ENCODE assay signal across 9 mouse cellular contexts in the genomic region with DNA sequence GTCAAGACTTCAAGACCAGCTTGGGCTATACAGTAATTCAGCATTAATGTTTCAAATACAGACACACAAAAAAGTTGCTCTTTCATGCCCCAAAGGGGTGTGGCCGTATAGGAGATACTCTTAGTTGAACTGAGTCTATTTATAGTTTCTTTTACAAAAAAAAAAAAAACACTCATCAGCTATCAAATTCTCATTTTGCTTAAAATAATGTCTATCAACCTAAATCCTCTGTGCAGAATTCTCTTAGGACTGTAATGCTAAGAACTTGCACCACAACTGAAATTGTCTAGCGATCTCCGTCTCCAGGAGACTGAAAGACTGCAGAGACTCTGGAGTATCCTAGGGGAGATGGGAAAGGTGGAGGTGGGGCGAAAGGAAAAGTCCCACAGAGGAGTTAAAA. TPM values are rescaled to one million over a fixed set of nuclear protein-coding genes. Genes with fewer than 3 reads are reported as not detected.
DNase-seq lines count a peak whose midpoint lies in the region; ATAC-seq and TF ChIP-seq lines count a peak whose summit lies in the region.
"Had no signal": no experiment of that assay in that cellular context is flagged by ENCODE, and none has a peak within 500 bp of the region (broad histone marks: within the 10 kb centered on the region; RNA-seq: fewer than 3 reads in every experiment).

No protein-coding gene starts in this region.

- H3K27ac ChIP-seq in heart, embryonic 11.5 days (ENCODE audit: low read depth, low read length) = no peak overlapping the region
- H3K27ac ChIP-seq in forebrain, embryonic 14.5 days (ENCODE audit: low read depth, low read length) = no peak overlapping the region
- peak overlapping the region; percentile 78 for H3K27ac ChIP-seq in liver, embryonic 15.5 days (replicated peaks)

- H3K36me3 ChIP-seq in heart, embryonic 11.5 days (ENCODE audit: control insufficient read depth, insufficient read depth, low read length) = no peaks in the 10 kb centered on the region
- H3K36me3 ChIP-seq in E14TG2a.4 (ENCODE audit: insufficient read depth, low read length) = peaks cover 16% of the 10 kb centered on the region
- no peaks in the 10 kb centered on the region for H3K36me3 ChIP-seq in forebrain, embryonic 14.5 days (ENCODE audit: control insufficient read depth, insufficient read depth, low read length)
- no peaks in the 10 kb centered on the region for H3K36me3 ChIP-seq in liver, embryonic 15.5 days (replicated peaks)

- H3K4me1 ChIP-seq in heart, embryonic 11.5 days (ENCODE audit: control insufficient read depth, insufficient read depth, low read length) = no peaks in the 10 kb centered on the region; the same call in 1 of the 2 replicates
- peaks cover 22% of the 10 kb centered on the region for H3K4me1 ChIP-seq in E14TG2a.4 (replicated peaks; ENCODE audit: low read depth, low read length)
- H3K4me1 ChIP-seq in forebrain, embryonic 14.5 days (ENCODE audit: control insufficient read depth, insufficient read depth, low read length) = peaks cover 19% of the 10 kb centered on the region
- peaks cover 39% of the 10 kb centered on the region for H3K4me1 ChIP-seq in liver, embryonic 15.5 days (replicated peaks)

- peak overlapping the region; percentile 85 for H3K4me2 ChIP-seq in heart, embryonic 11.5 days
- peak overlapping the region; percentile 77 for H3K4me2 ChIP-seq in forebrain, embryonic 14.5 days (ENCODE audit: low read length)
- peak overlapping the region; percentile 84 for H3K4me2 ChIP-seq in liver, embryonic 15.5 days

- no peak for ATAC-seq in heart, embryonic 11.5 days (replicated peaks; ENCODE audit: insufficient number of reproducible peaks, low FRiP score, low TSS enrichment)
- no peak for ATAC-seq in forebrain, embryonic 14.5 days
- no peak for ATAC-seq in liver, embryonic 15.5 days (ENCODE audit: insufficient read depth)

- no peaks in the 10 kb centered on the region for H3K9me3 ChIP-seq in heart, embryonic 11.5 days (replicated peaks; ENCODE audit: control insufficient read depth, low read length)
- H3K9me3 ChIP-seq in E14TG2a.4 (ENCODE audit: low read length) = peaks cover 19% of the 10 kb centered on the region
- H3K9me3 ChIP-seq in forebrain, embryonic 14.5 days (replicated peaks; ENCODE audit: control insufficient read depth, low read length) = no peaks in the 10 kb centered on the region
- H3K9me3 ChIP-seq in liver, embryonic 15.5 days (replicated peaks) = no peaks in the 10 kb centered on the region

- 16% methylated on average over 4 of the region's 4 CpGs for WGBS in heart, embryonic 11.5 days (ENCODE audit: insufficient replicate concordance)
- WGBS in forebrain, embryonic 14.5 days = 24% methylated on average over 4 of the region's 4 CpGs
- WGBS in liver, embryonic 15.5 days (ENCODE audit: insufficient replicate concordance) = 10% methylated on average over 4 of the region's 4 CpGs

- TF ChIP-seq CTCF in E14TG2a.4 (conservative IDR thresholded peaks at IDR 0.05; ENCODE audit: low read length) = no peak

- H3K4me3 ChIP-seq in heart, embryonic 11.5 days (ENCODE audit: low read depth, low read length) = peak overlapping the region; percentile 91
- peak overlapping the region; percentile 95 for H3K4me3 ChIP-seq in E14TG2a.4 (replicated peaks; ENCODE audit: low read length)
- peak overlapping the region; percentile 87 for H3K4me3 ChIP-seq in forebrain, embryonic 14.5 days (ENCODE audit: low read depth, low read length)
- H3K4me3 ChIP-seq in liver, embryonic 15.5 days (replicated peaks) = peak overlapping the region; percentile 93

- no peak for DNase-seq in heart, adult 18-20 months
- DNase-seq in forebrain, embryonic 14.5 days (ENCODE audit: low spot score) = no peak
- no peak for DNase-seq in left cerebral cortex, adult 11 months (ENCODE audit: low spot score)
- no peak for DNase-seq in urinary bladder, postnatal 36 days (ENCODE audit: low spot score in 2 of 2)
- DNase-seq in spleen, postnatal 10 days (ENCODE audit: low spot score in 2 of 2) = no peak
- DNase-seq: retina, postnatal 1 day had no signal

- no peaks in the 10 kb centered on the region for H3K27me3 ChIP-seq in heart, embryonic 11.5 days (ENCODE audit: control insufficient read depth, insufficient read depth, low read length)
- no peaks in the 10 kb centered on the region for H3K27me3 ChIP-seq in E14TG2a.4 (ENCODE audit: insufficient read depth, low read length)
- H3K27me3 ChIP-seq in forebrain, embryonic 14.5 days (replicated peaks; ENCODE audit: control insufficient read depth, insufficient read depth, low read length) = no peaks in the 10 kb centered on the region
- no peaks in the 10 kb centered on the region for H3K27me3 ChIP-seq in liver, embryonic 15.5 days

- H3K9ac ChIP-seq in heart, embryonic 11.5 days (ENCODE audit: low read depth, low read length) = peak overlapping the region; percentile 74
- peak overlapping the region; percentile 69 for H3K9ac ChIP-seq in forebrain, embryonic 14.5 days (ENCODE audit: low read length)
- H3K9ac ChIP-seq in liver, embryonic 15.5 days = peak overlapping the region; percentile 91

RNA-seq across cellular contexts. Expression of a gene that starts 0.8 kb away (rescaled TPM):
- 9.3 and 12.2 TPM in 2 replicates for polyA plus RNA-seq in heart, embryonic 11.5 days (2014; fragmentation: Nextera tagmentation; extraction: Ambion mirVana)
- 10 to 100 TPM; 12.7 to 12.9 TPM for total RNA-seq in heart, adult 18-20 months (2021)
- polyA plus RNA-seq in forebrain, embryonic 14.5 days (2014; fragmentation: Nextera tagmentation; extraction: Ambion mirVana) = 33.5 and 37.2 TPM in 2 replicates
- polyA plus RNA-seq in liver, embryonic 15.5 days (2015; fragmentation: Nextera tagmentation; extraction: Ambion mirVana) = 2.8 and 3.5 TPM in 2 replicates

RNA-seq across cellular contexts. Expression of a gene that starts 1.0 kb away (rescaled TPM):
- 21.5 and 22.4 TPM in 2 replicates for polyA plus RNA-seq in heart, embryonic 11.5 days (2014; fragmentation: Nextera tagmentation; extraction: Ambion mirVana)
- total RNA-seq in heart, adult 18-20 months (2021) = 1 to 10 TPM; 7.9 to 8.4 TPM
- polyA plus RNA-seq in forebrain, embryonic 14.5 days (2014; fragmentation: Nextera tagmentation; extraction: Ambion mirVana) = 20.3 and 27.8 TPM in 2 replicates
- polyA plus RNA-seq in liver, embryonic 15.5 days (2015; fragmentation: Nextera tagmentation; extraction: Ambion mirVana) = 6.0 and 6.5 TPM in 2 replicates

RNA-seq across cellular contexts. Expression of a gene that starts 46.9 kb away (rescaled TPM):
- 0.70 and 1.3 TPM in 2 replicates for polyA plus RNA-seq in heart, embryonic 11.5 days (2014; fragmentation: Nextera tagmentation; extraction: Ambion mirVana)
- total RNA-seq in heart, adult 18-20 months (2021) = 1 to 10 TPM; 1.6 to 3.4 TPM
- polyA plus RNA-seq in forebrain, embryonic 14.5 days (2014; fragmentation: Nextera tagmentation; extraction: Ambion mirVana) = 1.7 and 2.9 TPM in 2 replicates
- 0.43 and 0.79 TPM in 2 replicates for polyA plus RNA-seq in liver, embryonic 15.5 days (2015; fragmentation: Nextera tagmentation; extraction: Ambion mirVana)
